Mouse (Mus musculus) activated CD4-positive, CD25-positive, alpha-beta regulatory T cell, adult 4 months (primary cell): ENCODE results near the gene Igsf21. TPM values are rescaled to one million over a fixed set of nuclear protein-coding genes. Genes with fewer than 3 reads are reported as not detected.

Experiments used
- ATAC-seq: one replicate; pipeline ENCODE4 v1.8.0; 2017
- polyA plus RNA-seq, 2 experiments: library from polyadenylated mRNA; unstranded; fragments of 100-300 nt; shearing (Covaris generic); gene quantifications; one replicate each; pipeline ENCODE4 v1.2.1; 2017

Igsf21 gene
- polyA plus RNA-seq, 2 experiments from 2014 or later = not detected

GRCm38 (mm10) chr4:140094835-140095234 is 151.7 kb downstream of the Igsf21 start:
- ATAC-seq = no peak

GRCm38 (mm10) chr4:140092367-140092766 is 154.2 kb downstream of the Igsf21 start:
- ATAC-seq = no peak

- ATAC-seq = no peak
Measured at GRCm38 (mm10) chr4:140091693-140092092, 154.9 kb downstream of the Igsf21 start.

GRCm38 (mm10) chr4:140089676-140090075 is 156.9 kb downstream of the Igsf21 start:
- ATAC-seq = no peak

GRCm38 (mm10) chr4:140088711-140089440 is 157.7 kb downstream of the Igsf21 start:
- ATAC-seq = no peak

- no peak for ATAC-seq
Measured at GRCm38 (mm10) chr4:140086192-140086591, 160.4 kb downstream of the Igsf21 start.

GRCm38 (mm10) chr4:140084521-140085011 is 162.0 kb downstream of the Igsf21 start:
- ATAC-seq = no peak

- no peak for ATAC-seq
Measured at GRCm38 (mm10) chr4:140084064-140084463, 162.5 kb downstream of the Igsf21 start.

- no peak for ATAC-seq
Measured at GRCm38 (mm10) chr4:140078416-140078815, 168.2 kb downstream of the Igsf21 start.

GRCm38 (mm10) chr4:140077615-140078014 is 169.0 kb downstream of the Igsf21 start:
- no peak for ATAC-seq

GRCm38 (mm10) chr4:140076852-140077563 is 169.6 kb downstream of the Igsf21 start:
- no peak for ATAC-seq

- no peak for ATAC-seq
Measured at GRCm38 (mm10) chr4:140076428-140076827, 170.2 kb downstream of the Igsf21 start.

- ATAC-seq = no peak
Measured at GRCm38 (mm10) chr4:140071047-140071446, 175.5 kb downstream of the Igsf21 start.

- no peak for ATAC-seq
Measured at GRCm38 (mm10) chr4:140070331-140070652, 176.3 kb downstream of the Igsf21 start.

- ATAC-seq = no peak
Measured at GRCm38 (mm10) chr4:140069563-140070330, 176.8 kb downstream of the Igsf21 start.

- ATAC-seq = no peak
Measured at GRCm38 (mm10) chr4:140068468-140068867, 178.1 kb downstream of the Igsf21 start.

- ATAC-seq = no peak
Measured at GRCm38 (mm10) chr4:140066011-140066410, 180.6 kb downstream of the Igsf21 start.

- no peak for ATAC-seq
Measured at GRCm38 (mm10) chr4:140063153-140063671, 183.4 kb downstream of the Igsf21 start.

GRCm38 (mm10) chr4:140060251-140060650 is 186.3 kb downstream of the Igsf21 start:
- ATAC-seq = no peak

- ATAC-seq = no peak
Measured at GRCm38 (mm10) chr4:140053042-140053441, 193.5 kb downstream of the Igsf21 start.

- ATAC-seq = no peak
Measured at GRCm38 (mm10) chr4:140052575-140052974, 194.0 kb downstream of the Igsf21 start.

GRCm38 (mm10) chr4:140047807-140048362 is 198.7 kb downstream of the Igsf21 start:
- ATAC-seq = no peak

- no peak for ATAC-seq
Measured at GRCm38 (mm10) chr4:140043953-140044352, 202.6 kb downstream of the Igsf21 start.
